Mouse (Mus musculus): ENCODE results near the gene Ppp6r1.

- TF ChIP-seq CTCF (IDR thresholded peaks at IDR 0.05; ENCODE audit: low read depth, low read length) (no peak), GATA1 (IDR thresholded peaks at IDR 0.05; ENCODE audit: borderline replicate concordance, low read length) (no peak), TAL1 (conservative IDR thresholded peaks at IDR 0.05; ENCODE audit: low read depth, low read length) (no peak)
These were observed 22.6 kb downstream of the Ppp6r1 start for GRCm38 (mm10) chr7:4636179-4636578.

Data from G1E (cell line).